Mouse (Mus musculus) heart, adult 2 months (tissue): ENCODE measurements around the gene Pex16.

Experiments used
- CTCF ChIP-seq: fragments of 200-600 bp; IDR thresholded peaks from 2 replicates; pipeline ENCODE4 v1.8.1; 2022; ENCODE audit warnings: antibody characterized with exemption, mild to moderate bottlenecking, moderate library complexity
- POLR2A ChIP-seq: fragments of 200-500 bp; IDR thresholded peaks from 2 replicates; pipeline ENCODE4 v1.6.1; 2011; ENCODE audit warnings: mild to moderate bottlenecking, low read depth, low read length, control low read depth; ENCODE audit not compliant: insufficient read depth

DNA sequence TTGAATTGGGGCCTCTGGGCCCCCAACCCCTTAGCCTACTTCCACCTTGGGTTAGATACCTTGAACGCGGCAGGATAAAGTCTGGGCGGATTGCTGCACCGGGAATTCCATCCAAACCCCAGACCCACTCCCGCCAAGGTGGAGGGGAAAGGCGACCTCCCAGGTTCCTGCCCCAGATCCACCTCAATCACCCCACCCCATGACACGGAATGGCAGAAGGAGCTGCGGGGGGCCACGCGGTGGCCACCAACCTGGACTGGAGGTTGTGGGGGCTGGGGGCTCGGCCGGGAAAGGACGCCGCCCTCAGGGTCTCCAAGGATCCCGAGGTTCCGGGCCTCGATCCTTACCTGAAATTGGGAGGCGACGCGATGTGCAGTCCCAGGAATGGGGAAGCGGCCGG is 26.2 kb downstream of the Pex16 start:
- TF ChIP-seq POLR2A (no peak), CTCF (no peak)
